In genomic region chr1:167789448-167789847, GRCm38 (mm10) we compare ENCODE assay signal across 17 mouse cellular contexts.
DNase-seq lines count a peak whose midpoint lies in the region; ATAC-seq and TF ChIP-seq lines count a peak whose summit lies in the region.
"Had no signal": no experiment of that assay in that cellular context is flagged by ENCODE, and none has a peak within 500 bp of the region (broad histone marks: within the 10 kb centered on the region; RNA-seq: fewer than 3 reads in every experiment).

No protein-coding gene starts in this region.

- H3K4me1 ChIP-seq in kidney, embryonic 15.5 days, result 0 out of 2 replicates have a peak, but pooled peaks cover 8% of the 10 kb centered on the region
- H3K4me1 ChIP-seq in neural tube, embryonic 11.5 days (ENCODE audit: control insufficient read depth, insufficient read depth, low read length), result 0 out of 2 replicates have a peak, but pooled peaks cover 8% of the 10 kb centered on the region
- H3K4me1 ChIP-seq in neural tube, embryonic 14.5 days (ENCODE audit: control insufficient read depth, insufficient read depth, low read length), result 0 out of 2 replicates have a peak, but pooled peaks cover 2% of the 10 kb centered on the region
- H3K4me1 ChIP-seq in liver, postnatal 0 days (ENCODE audit: insufficient read depth), result no peaks in the 10 kb centered on the region
- H3K4me1 ChIP-seq: liver, embryonic 13.5 days had no signal

- peaks cover 41% of the 10 kb centered on the region for H3K27me3 ChIP-seq in kidney, embryonic 15.5 days
- H3K27me3 ChIP-seq in neural tube, embryonic 11.5 days (ENCODE audit: control insufficient read depth, insufficient read depth, low read length), result no peaks in the 10 kb centered on the region
- H3K27me3 ChIP-seq in neural tube, embryonic 14.5 days (ENCODE audit: control insufficient read depth, insufficient read depth, low read length), result no peaks in the 10 kb centered on the region
- no peaks in the 10 kb centered on the region for H3K27me3 ChIP-seq in liver, postnatal 0 days (ENCODE audit: insufficient read depth, low read length)
- H3K27me3 ChIP-seq: liver, embryonic 13.5 days had no signal

- TF ChIP-seq EP300 in liver, postnatal 0 days (IDR thresholded peaks at IDR 0.05; ENCODE audit: low read depth), result no peak

- no peaks in the 10 kb centered on the region for H3K36me3 ChIP-seq in kidney, embryonic 15.5 days
- no peaks in the 10 kb centered on the region for H3K36me3 ChIP-seq in neural tube, embryonic 11.5 days (ENCODE audit: control insufficient read depth, insufficient read depth, low read length)
- H3K36me3 ChIP-seq in neural tube, embryonic 14.5 days (ENCODE audit: control insufficient read depth, insufficient read depth, low read length), result no peaks in the 10 kb centered on the region
- H3K36me3 ChIP-seq in liver, postnatal 0 days (replicated peaks; ENCODE audit: insufficient read depth, low read length), result no peaks in the 10 kb centered on the region
- H3K36me3 ChIP-seq: G1E; hindbrain, embryonic 12.5 days; liver, embryonic 13.5 days had no signal

- H3K4me3 ChIP-seq in kidney, embryonic 15.5 days (replicated peaks), result no peak overlapping the region
- H3K4me3 ChIP-seq in neural tube, embryonic 11.5 days (ENCODE audit: low read depth, low read length), result no peak overlapping the region
- no peak overlapping the region for H3K4me3 ChIP-seq in neural tube, embryonic 14.5 days (ENCODE audit: low read depth, low read length)
- no peak overlapping the region for H3K4me3 ChIP-seq in liver, postnatal 0 days (ENCODE audit: low read depth, low read length)
- H3K4me3 ChIP-seq: hindbrain, embryonic 12.5 days; liver, embryonic 13.5 days had no signal

- no peaks in the 10 kb centered on the region for H3K9me3 ChIP-seq in kidney, embryonic 15.5 days (replicated peaks)
- no peaks in the 10 kb centered on the region for H3K9me3 ChIP-seq in neural tube, embryonic 11.5 days (ENCODE audit: control insufficient read depth, low read length)
- no peaks in the 10 kb centered on the region for H3K9me3 ChIP-seq in neural tube, embryonic 14.5 days (ENCODE audit: control insufficient read depth, low read length)
- no peaks in the 10 kb centered on the region for H3K9me3 ChIP-seq in liver, postnatal 0 days (ENCODE audit: low read length)
- H3K9me3 ChIP-seq: hindbrain, embryonic 12.5 days; liver, embryonic 13.5 days had no signal

- H3K27ac ChIP-seq in kidney, embryonic 15.5 days, result no peak overlapping the region
- H3K27ac ChIP-seq in neural tube, embryonic 11.5 days (ENCODE audit: low read depth, low read length), result peak overlapping the region; percentile 24; the same call in 1 of the 2 replicates
- no peak overlapping the region for H3K27ac ChIP-seq in neural tube, embryonic 14.5 days (ENCODE audit: low read depth, low read length)
- H3K27ac ChIP-seq in liver, postnatal 0 days (ENCODE audit: low read depth), result no peak overlapping the region
- H3K27ac ChIP-seq: hindbrain, embryonic 12.5 days; liver, embryonic 13.5 days had no signal

- WGBS in kidney, embryonic 15.5 days, result 59% methylated on average over 8 of the region's 8 CpGs
- WGBS in neural tube, embryonic 11.5 days, result 60% methylated on average over 8 of the region's 8 CpGs
- 48% methylated on average over 8 of the region's 8 CpGs for WGBS in neural tube, embryonic 14.5 days
- WGBS in liver, postnatal 0 days (ENCODE audit: insufficient replicate concordance), result 56% methylated on average over 8 of the region's 8 CpGs

- no peak for ATAC-seq in kidney, embryonic 15.5 days (replicated peaks; ENCODE audit: low FRiP score)
- ATAC-seq in neural tube, embryonic 11.5 days (ENCODE audit: insufficient read depth, low FRiP score, low TSS enrichment), result peak; percentile 58
- peak; percentile 35; the same call in 1 of the 2 replicates for ATAC-seq in neural tube, embryonic 14.5 days (ENCODE audit: low read depth)
- ATAC-seq in liver, postnatal 0 days, result no peak
- ATAC-seq: CD4-positive, CD25-positive, alpha-beta regulatory T cell, adult 4 months; inflammation-experienced regulatory T-cells, adult 6 months had no signal

- H3K4me2 ChIP-seq in kidney, embryonic 15.5 days, result peak overlapping the region; percentile 12; the same call in 1 of the 2 replicates
- H3K4me2 ChIP-seq in neural tube, embryonic 11.5 days (ENCODE audit: low read depth), result no peak overlapping the region
- no peak overlapping the region for H3K4me2 ChIP-seq in neural tube, embryonic 14.5 days (ENCODE audit: low read depth, low read length)
- H3K4me2 ChIP-seq in liver, postnatal 0 days (ENCODE audit: low read depth, low read length), result no peak overlapping the region
- H3K4me2 ChIP-seq: hindbrain, embryonic 12.5 days; liver, embryonic 13.5 days had no signal

- TF ChIP-seq CTCF in liver, postnatal 0 days (IDR thresholded peaks at IDR 0.05; ENCODE audit: low read depth), result no peak

- H3K9ac ChIP-seq in kidney, embryonic 15.5 days, result no peak overlapping the region
- H3K9ac ChIP-seq in neural tube, embryonic 11.5 days (ENCODE audit: low read length), result no peak overlapping the region
- H3K9ac ChIP-seq in neural tube, embryonic 14.5 days (replicated peaks; ENCODE audit: low read depth, low read length), result no peak overlapping the region
- no peak overlapping the region for H3K9ac ChIP-seq in liver, postnatal 0 days (replicated peaks)
- H3K9ac ChIP-seq: hindbrain, embryonic 12.5 days; liver, embryonic 13.5 days had no signal

- peak; percentile 22 for DNase-seq in embryo, embryonic 11 days
- no peak for DNase-seq in embryo, embryonic 9.5 days (ENCODE audit: extremely low spot score)
- DNase-seq in kidney, postnatal 10 days, result no peak
- no peak for DNase-seq in neural tube, embryonic 11.5 days (ENCODE audit: low spot score)
- DNase-seq in neural tube, embryonic 10.5 days (ENCODE audit: extremely low spot score, low spot score), result no peak
- no peak for DNase-seq in liver, postnatal 0 days
- DNase-seq: cerebellum, adult 9-11 months; gastrocnemius, postnatal 14 days; kidney, postnatal 14 days; liver, embryonic 13.5 days; thymus, adult 2 months had no signal

Comparison
In these comparisons a context has a peak if more than half of its experiments do, and no peak if none do; other contexts are left out.
1. ATAC-seq: peak in neural tube, embryonic 11.5 days (single experiment) and neural tube, embryonic 14.5 days (single experiment); none in kidney, embryonic 15.5 days (single experiment) and liver, postnatal 0 days (single experiment).